Mouse (Mus musculus): ENCODE measurements at regions not wholly inside any gene's neighbourhood (a gene's known extent, or its start where the extent isn't known, plus 50 kb on each side); places are given as distances from the start of the nearest gene placed in this dataset.

DNA sequence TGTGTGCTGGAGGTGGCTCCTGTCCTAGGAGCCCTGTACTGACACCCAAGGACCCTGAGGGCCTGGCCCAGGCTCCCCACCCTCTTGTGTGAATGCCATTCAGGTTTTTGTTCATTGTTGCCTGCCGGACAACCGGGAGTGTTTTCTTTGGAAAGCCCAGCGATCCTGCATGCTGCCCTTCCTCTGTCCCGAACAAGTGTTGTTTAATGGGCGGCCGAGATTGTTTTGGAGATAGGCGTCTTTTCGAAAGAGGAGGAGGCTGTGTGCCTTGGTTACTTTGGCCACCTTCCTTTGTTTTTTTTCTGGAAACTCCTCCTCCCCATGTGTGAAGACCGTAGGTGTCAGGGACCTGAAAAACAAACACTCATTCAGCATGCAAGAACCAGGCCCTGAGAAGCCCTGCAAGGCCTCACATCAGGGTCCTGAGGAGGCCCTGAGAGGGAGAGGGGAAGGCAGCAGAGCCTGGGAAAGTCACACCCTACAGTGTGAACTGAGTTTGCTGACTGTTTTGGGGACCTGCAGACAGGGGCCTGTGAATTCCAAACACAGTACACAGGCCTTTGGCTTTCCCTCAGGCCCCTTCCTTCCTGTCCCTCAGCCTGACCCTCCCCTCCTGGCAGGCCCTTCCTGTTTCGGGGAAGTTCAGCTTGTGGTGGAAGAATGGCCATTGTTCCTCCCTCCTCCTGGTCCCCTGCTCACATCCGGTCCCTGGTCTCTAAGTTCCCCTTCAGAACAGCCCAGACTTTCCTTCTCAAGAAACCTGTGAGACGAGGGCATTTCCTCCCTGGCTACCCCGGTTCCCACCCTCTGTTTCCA, 140.1 kb downstream of the Tomm20 start:
- H3K4me3 ChIP-seq (replicated peaks; ENCODE audit: low read length) = no peak overlapping the region
- no peaks in the 10 kb centered on the region for H3K36me3 ChIP-seq (ENCODE audit: insufficient read depth, low read length)
- TF ChIP-seq NANOG (IDR thresholded peaks at IDR 0.05; ENCODE audit: borderline replicate concordance, low read length) (no peak), CTCF (conservative IDR thresholded peaks at IDR 0.05; ENCODE audit: low read length) (no peak), POU5F1 (IDR thresholded peaks at IDR 0.05; ENCODE audit: borderline replicate concordance, low read length) (no peak)

DNA sequence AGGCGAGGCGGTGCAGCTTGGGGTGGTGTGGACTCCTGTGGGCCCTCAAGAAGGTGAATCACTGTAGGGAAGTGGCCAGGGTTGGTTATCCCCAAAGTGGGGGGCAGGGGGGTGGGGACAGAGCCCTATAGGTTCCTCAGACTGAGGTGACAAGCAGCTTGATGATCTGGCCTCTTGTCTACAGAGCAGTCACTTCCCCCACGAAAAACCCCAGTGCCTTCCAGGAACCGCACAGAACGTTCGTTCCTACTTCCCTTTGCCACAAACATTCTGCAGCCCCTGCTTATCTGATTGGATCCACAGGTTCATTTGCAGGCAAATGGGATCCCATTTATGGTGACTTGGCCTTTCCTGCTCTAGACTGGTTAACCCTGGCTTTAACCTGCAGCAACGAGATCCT, 141.5 kb downstream of the Tomm20 start:
- no peaks in the 10 kb centered on the region for H3K9me3 ChIP-seq (ENCODE audit: low read length)
- H3K36me3 ChIP-seq (ENCODE audit: insufficient read depth, low read length) = no peaks in the 10 kb centered on the region
- peaks cover 8% of the 10 kb centered on the region; the same call in 1 of the 2 replicates for H3K27me3 ChIP-seq (ENCODE audit: insufficient read depth, low read length)
- TF ChIP-seq NANOG (IDR thresholded peaks at IDR 0.05; ENCODE audit: borderline replicate concordance, low read length) (no peak), CTCF (conservative IDR thresholded peaks at IDR 0.05; ENCODE audit: low read length) (no peak), POU5F1 (IDR thresholded peaks at IDR 0.05; ENCODE audit: borderline replicate concordance, low read length) (no peak)
- H3K4me1 ChIP-seq (replicated peaks; ENCODE audit: low read depth, low read length) = peaks cover 19% of the 10 kb centered on the region
- H3K4me3 ChIP-seq (replicated peaks; ENCODE audit: low read length) = no peak overlapping the region

More for the DNA sequence above, 140.1 kb downstream of the Tomm20 start:
- H3K9me3 ChIP-seq (ENCODE audit: low read length) = no peaks in the 10 kb centered on the region
- H3K4me1 ChIP-seq (replicated peaks; ENCODE audit: low read depth, low read length) = peaks cover 19% of the 10 kb centered on the region
- H3K27me3 ChIP-seq (ENCODE audit: insufficient read depth, low read length) = peaks cover 17% of the 10 kb centered on the region

DNA sequence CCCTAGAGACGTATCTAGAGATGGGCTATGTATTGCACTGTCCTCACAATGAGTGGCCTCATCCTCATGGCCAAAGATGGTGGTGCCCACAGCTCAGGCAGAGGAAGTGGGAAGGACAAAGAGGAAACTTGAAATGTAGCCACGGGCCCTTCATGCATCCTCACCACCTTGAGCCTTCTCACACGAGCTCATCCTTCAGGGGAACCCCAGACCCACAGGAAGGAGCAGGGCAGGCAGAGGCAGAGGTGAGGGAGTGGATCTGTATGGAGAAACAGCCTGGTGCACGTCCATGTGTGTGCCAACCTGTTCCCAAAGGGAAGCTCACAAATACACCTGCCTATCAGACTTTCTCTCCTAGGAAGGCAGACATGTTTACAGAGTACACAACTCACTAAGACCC, 143.0 kb downstream of the Tomm20 start:
- TF ChIP-seq CTCF (conservative IDR thresholded peaks at IDR 0.05; ENCODE audit: low read length) (no peak), NANOG (IDR thresholded peaks at IDR 0.05; ENCODE audit: borderline replicate concordance, low read length) (no peak), POU5F1 (IDR thresholded peaks at IDR 0.05; ENCODE audit: borderline replicate concordance, low read length) (no peak)
- no peaks in the 10 kb centered on the region for H3K36me3 ChIP-seq (ENCODE audit: insufficient read depth, low read length)
- H3K4me1 ChIP-seq (replicated peaks; ENCODE audit: low read depth, low read length) = peaks cover 19% of the 10 kb centered on the region
- H3K9me3 ChIP-seq (ENCODE audit: low read length) = no peaks in the 10 kb centered on the region
- H3K27me3 ChIP-seq (ENCODE audit: insufficient read depth, low read length) = 0 out of 2 replicates have a peak, but pooled peaks cover 1% of the 10 kb centered on the region
- no peak overlapping the region for H3K4me3 ChIP-seq (replicated peaks; ENCODE audit: low read length)

DNA sequence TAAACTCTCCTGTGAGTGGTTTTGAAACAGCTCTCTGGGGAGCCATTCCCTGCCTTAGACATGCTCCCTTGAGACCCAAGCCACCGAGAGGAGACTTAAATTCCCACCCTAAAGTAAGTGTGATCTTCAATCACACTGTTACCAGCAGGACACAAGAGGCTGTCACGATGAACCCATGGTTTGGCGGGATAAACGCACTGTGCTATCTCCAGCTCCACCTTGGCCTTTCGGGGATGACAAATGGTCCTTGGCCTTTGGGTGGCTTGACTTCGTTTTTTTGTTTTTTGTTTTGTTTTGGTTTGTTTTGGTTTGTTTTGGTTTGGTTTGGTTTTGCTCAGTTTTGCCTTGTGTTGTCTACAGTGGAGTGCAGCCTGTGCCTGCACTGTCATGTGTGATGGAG, 144.7 kb downstream of the Tomm20 start:
- Histone ChIP-seq H3K36me3 (ENCODE audit: insufficient read depth, low read length) (no peaks in the 10 kb centered on the region), H3K4me3 (replicated peaks; ENCODE audit: low read length) (no peak overlapping the region), H3K27me3 (ENCODE audit: insufficient read depth, low read length) (no peaks in the 10 kb centered on the region), H3K9me3 (ENCODE audit: low read length) (no peaks in the 10 kb centered on the region), H3K4me1 (replicated peaks; ENCODE audit: low read depth, low read length) (peaks cover 16% of the 10 kb centered on the region)
- no peak for TF ChIP-seq POU5F1 (IDR thresholded peaks at IDR 0.05; ENCODE audit: borderline replicate concordance, low read length)
- TF ChIP-seq CTCF (conservative IDR thresholded peaks at IDR 0.05; ENCODE audit: low read length) = no peak
- no peak for TF ChIP-seq NANOG (IDR thresholded peaks at IDR 0.05; ENCODE audit: borderline replicate concordance, low read length)

DNA sequence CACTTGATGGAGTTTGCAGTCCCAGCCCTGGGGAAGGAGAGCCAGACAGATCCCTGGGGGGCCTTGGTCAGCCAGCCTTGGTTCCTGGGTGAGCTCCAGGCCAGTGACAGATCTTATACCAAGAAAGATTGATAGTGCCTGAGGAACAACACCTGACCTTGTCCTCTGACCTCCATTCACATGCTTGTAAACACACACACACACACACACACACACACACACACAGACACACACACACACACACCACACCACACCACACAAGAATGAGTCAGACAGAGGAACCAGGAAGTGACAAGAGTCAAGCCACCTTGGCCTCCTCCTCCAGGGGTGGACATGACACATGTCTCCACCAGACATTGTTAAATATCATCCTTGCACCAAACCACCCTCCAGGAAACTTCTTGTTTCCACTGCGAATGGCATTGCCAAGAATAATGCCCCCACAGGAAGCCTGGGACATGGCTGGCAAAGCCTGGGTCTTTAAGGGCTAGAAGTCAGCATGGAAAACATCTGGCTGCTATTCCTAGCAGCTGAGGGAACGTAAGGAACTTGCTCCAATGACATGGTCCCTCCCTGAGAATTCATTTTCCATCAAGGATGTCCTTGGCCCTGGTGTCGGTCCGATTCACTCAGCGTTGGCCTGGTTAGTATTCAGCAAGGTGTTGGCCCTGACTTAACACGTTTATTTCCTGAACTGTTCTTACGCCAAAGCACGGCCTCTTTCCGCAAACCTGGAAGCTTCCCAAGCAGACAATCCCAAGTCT, 147.9 kb downstream of the Tomm20 start:
- no peaks in the 10 kb centered on the region for H3K4me1 ChIP-seq (replicated peaks; ENCODE audit: low read depth, low read length)
- no peaks in the 10 kb centered on the region for H3K27me3 ChIP-seq (ENCODE audit: insufficient read depth, low read length)
- H3K4me3 ChIP-seq (replicated peaks; ENCODE audit: low read length) = no peak overlapping the region
- H3K9me3 ChIP-seq (ENCODE audit: low read length) = no peaks in the 10 kb centered on the region
- no peak for TF ChIP-seq POU5F1 (IDR thresholded peaks at IDR 0.05; ENCODE audit: borderline replicate concordance, low read length)
- no peak for TF ChIP-seq NANOG (IDR thresholded peaks at IDR 0.05; ENCODE audit: borderline replicate concordance, low read length)
- no peaks in the 10 kb centered on the region for H3K36me3 ChIP-seq (ENCODE audit: insufficient read depth, low read length)

DNA sequence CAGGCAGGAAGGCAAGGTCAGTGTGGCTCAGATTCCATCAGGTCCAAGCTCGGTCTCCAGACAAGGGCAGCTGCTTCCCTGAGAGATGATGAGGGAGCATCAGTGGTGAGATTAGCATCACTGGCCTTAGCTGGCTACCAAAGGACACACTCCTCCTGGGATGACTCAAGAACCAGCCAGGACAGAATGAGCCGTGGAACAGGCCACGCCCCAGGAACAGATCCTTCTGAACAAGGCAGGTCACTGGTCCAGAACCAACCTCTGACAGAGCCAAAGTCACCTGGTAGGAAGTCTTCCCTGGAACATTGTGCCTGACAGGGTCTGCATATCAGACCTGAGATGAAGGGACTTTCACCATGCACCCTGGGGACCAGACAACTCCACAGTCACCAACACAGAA, 152.0 kb downstream of the Tomm20 start:
- no peaks in the 10 kb centered on the region for H3K4me1 ChIP-seq (replicated peaks; ENCODE audit: low read depth, low read length)
- H3K27me3 ChIP-seq (ENCODE audit: insufficient read depth, low read length) = 0 out of 2 replicates have a peak, but pooled peaks cover 3% of the 10 kb centered on the region
- TF ChIP-seq CTCF (conservative IDR thresholded peaks at IDR 0.05; ENCODE audit: low read length) (no peak), POU5F1 (IDR thresholded peaks at IDR 0.05; ENCODE audit: borderline replicate concordance, low read length) (no peak), NANOG (IDR thresholded peaks at IDR 0.05; ENCODE audit: borderline replicate concordance, low read length) (no peak)
- no peak overlapping the region for H3K4me3 ChIP-seq (replicated peaks; ENCODE audit: low read length)
- no peaks in the 10 kb centered on the region for H3K9me3 ChIP-seq (ENCODE audit: low read length)
- no peaks in the 10 kb centered on the region for H3K36me3 ChIP-seq (ENCODE audit: insufficient read depth, low read length)

DNA sequence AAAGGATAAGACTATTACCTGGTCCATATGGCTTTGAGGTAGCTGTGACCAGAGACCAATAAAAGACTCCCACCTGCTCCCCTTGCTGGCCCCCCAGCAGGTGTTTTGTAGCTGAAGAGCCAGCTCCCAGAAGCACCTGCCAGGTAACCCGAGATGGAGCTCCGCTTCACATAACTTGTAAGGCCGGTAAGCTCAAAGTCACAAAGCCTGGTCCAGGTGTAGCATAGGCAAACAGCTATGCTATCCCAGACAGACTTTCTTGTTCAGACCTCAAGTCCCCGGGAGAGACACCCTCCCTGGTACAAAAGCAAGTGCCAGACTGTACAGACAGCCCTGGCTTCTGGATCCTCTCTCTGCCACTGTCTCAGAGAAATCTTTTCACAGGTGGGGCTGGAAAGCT, 154.6 kb downstream of the Tomm20 start:
- Histone ChIP-seq H3K4me3 (replicated peaks; ENCODE audit: low read length) (no peak overlapping the region), H3K4me1 (replicated peaks; ENCODE audit: low read depth, low read length) (no peaks in the 10 kb centered on the region), H3K27me3 (ENCODE audit: insufficient read depth, low read length) (0 out of 2 replicates have a peak, but pooled peaks cover 3% of the 10 kb centered on the region), H3K36me3 (ENCODE audit: insufficient read depth, low read length) (no peaks in the 10 kb centered on the region), H3K9me3 (ENCODE audit: low read length) (peaks cover under 1% of the 10 kb centered on the region; the same call in 1 of the 2 replicates)
- TF ChIP-seq NANOG (IDR thresholded peaks at IDR 0.05; ENCODE audit: borderline replicate concordance, low read length) = no peak
- TF ChIP-seq POU5F1 (IDR thresholded peaks at IDR 0.05; ENCODE audit: borderline replicate concordance, low read length) = no peak
- TF ChIP-seq CTCF (conservative IDR thresholded peaks at IDR 0.05; ENCODE audit: low read length) = no peak

DNA sequence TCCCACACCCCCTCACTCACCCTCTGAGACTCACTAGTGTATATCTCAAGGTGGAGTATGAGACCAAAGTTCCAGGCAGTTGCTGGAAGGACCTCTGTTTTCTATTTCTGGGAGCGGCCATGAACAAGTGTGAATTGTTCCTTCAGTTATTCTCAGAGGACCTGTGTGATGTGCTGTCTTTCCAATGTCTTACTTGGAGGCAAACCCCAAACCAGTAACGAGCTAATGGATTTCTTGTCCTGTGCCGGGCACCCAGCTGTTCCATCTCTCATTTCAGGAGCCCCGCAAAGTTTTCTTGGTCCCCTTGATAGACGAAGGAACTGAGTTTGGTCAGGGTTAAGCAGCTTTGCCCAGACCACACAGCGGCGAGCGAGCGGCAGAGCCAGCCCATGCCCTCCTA, 155.4 kb downstream of the Tomm20 start:
- Histone ChIP-seq H3K4me1 (replicated peaks; ENCODE audit: low read depth, low read length) (no peaks in the 10 kb centered on the region), H3K4me3 (replicated peaks; ENCODE audit: low read length) (no peak overlapping the region), H3K36me3 (ENCODE audit: insufficient read depth, low read length) (no peaks in the 10 kb centered on the region), H3K9me3 (ENCODE audit: low read length) (peaks cover 5% of the 10 kb centered on the region; the same call in 1 of the 2 replicates), H3K27me3 (ENCODE audit: insufficient read depth, low read length) (0 out of 2 replicates have a peak, but pooled peaks cover 3% of the 10 kb centered on the region)
- TF ChIP-seq POU5F1 (IDR thresholded peaks at IDR 0.05; ENCODE audit: borderline replicate concordance, low read length) (no peak), NANOG (IDR thresholded peaks at IDR 0.05; ENCODE audit: borderline replicate concordance, low read length) (no peak), CTCF (conservative IDR thresholded peaks at IDR 0.05; ENCODE audit: low read length) (no peak)

Data from E14TG2a.4 (cell line).